Mouse (Mus musculus): ENCODE measurements around the gene Gpam.

The Gpam gene

GRCm38 (mm10) chr19:55061951-55062350 is 65.1 kb downstream of the Gpam start:
- no peak for DNase-seq (ENCODE audit: low spot score)

GRCm38 (mm10) chr19:55061447-55061901 is 65.6 kb downstream of the Gpam start:
- no peak for DNase-seq (ENCODE audit: low spot score)

- DNase-seq (ENCODE audit: low spot score): peak; percentile 74
Observed at GRCm38 (mm10) chr19:55060964-55061363, 66.1 kb downstream of the Gpam start.

- no peak for DNase-seq (ENCODE audit: low spot score)
Observed at GRCm38 (mm10) chr19:55057483-55057882, 69.6 kb downstream of the Gpam start.

GRCm38 (mm10) chr19:55055634-55056269 is 71.3 kb downstream of the Gpam start:
- DNase-seq (ENCODE audit: low spot score): no peak

- DNase-seq (ENCODE audit: low spot score): no peak
Observed at GRCm38 (mm10) chr19:55053163-55053562, 73.9 kb downstream of the Gpam start.

- no peak for DNase-seq (ENCODE audit: low spot score)
Observed at GRCm38 (mm10) chr19:55037406-55037805, 89.6 kb downstream of the Gpam start.

- no peak for DNase-seq (ENCODE audit: low spot score)
Observed at GRCm38 (mm10) chr19:55018872-55019271, 108.2 kb downstream of the Gpam start.
